Mouse (Mus musculus): Measurements from ENCODE around the gene Fam71e2. TPM values are rescaled to one million over a fixed set of nuclear protein-coding genes. Genes with fewer than 3 reads are reported as not detected.

Fam71e2 gene
- total and polyA plus RNA-seq, 3 experiments = not detected

- peak; percentile 99 for DNase-seq
Observed at GRCm38 (mm10) chr7:4739544-4740275, 31.4 kb downstream of the Fam71e2 start, which contains the start of gene Kmt5c. TSS of gene Kmt5c (plus strand) at chr7:4740115.

DNA sequence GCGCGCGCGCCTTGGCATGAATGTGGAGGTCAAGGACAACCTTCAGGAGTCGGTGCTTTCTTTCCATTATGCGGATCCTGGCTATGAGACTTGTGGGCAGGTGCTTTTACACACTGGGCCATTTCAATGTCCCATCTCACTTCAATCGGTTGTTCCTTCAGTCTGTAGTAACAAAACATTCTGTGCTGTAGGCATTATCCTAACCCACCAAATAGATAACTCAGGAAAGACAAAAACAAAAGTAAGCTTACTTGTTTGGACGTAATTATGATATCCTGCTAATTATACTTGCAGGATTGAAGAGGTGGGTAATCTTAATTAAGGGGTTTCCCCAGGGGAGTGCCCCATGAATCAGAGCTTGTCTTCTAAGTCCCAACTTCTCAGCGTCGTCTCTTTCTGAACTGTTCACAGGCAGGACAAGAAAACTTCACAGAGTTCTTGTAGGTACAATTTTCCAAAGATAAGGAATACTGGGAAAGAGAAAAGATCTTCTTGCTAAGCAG lies 32.0 kb downstream of the Fam71e2 start:
- peak; percentile 26 for DNase-seq

DNA sequence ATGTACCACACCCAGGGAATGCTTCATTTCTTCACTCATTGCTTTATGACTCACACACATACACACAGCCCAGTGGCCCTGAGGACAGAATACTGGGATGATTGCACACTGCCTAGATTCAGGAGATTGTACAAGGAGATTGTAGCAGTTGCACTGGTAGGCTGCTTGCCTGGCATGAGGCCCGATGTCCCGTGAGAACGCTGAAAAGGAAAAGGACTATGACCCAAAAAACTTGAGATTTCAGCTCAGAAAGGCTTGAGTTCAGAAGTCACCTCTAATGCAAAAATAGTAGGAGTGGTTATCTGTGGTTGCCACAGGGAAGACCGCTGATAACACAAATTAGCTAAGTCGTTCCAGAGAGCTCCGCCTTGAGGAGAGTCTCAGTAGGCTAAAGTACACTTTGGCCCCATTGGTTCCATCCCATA lies 38.1 kb downstream of the Fam71e2 start:
- peak; percentile 61 for DNase-seq

DNA sequence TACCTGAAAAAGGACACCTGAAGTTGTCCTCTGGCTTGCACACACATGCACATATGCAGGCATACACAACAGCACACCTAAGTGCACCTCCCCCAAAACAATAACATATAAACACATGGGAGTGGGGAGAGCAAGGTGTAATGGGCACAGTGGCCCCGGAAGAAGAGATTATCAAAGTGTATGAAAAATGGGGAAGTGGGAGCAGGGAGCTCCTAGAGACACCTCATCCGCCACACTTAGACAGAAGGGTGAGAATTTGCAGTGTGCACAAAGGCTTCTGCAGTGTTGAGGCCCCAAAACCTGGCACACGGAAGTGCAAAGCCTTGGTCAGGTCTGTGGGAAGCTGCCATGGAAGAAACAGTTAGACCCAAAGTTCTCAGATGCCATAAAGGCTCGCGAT lies 40.0 kb downstream of the Fam71e2 start:
- DNase-seq = no peak

GRCm38 (mm10) chr7:4725169-4725568 lies 45.9 kb downstream of the Fam71e2 start, which contains the start of gene Tmem150b:
TSS of gene Tmem150b (minus strand) at chr7:4725249.
- no peak for DNase-seq

- DNase-seq = no peak
Observed at GRCm38 (mm10) chr7:4724359-4724758, 46.7 kb downstream of the Fam71e2 start.

DNA sequence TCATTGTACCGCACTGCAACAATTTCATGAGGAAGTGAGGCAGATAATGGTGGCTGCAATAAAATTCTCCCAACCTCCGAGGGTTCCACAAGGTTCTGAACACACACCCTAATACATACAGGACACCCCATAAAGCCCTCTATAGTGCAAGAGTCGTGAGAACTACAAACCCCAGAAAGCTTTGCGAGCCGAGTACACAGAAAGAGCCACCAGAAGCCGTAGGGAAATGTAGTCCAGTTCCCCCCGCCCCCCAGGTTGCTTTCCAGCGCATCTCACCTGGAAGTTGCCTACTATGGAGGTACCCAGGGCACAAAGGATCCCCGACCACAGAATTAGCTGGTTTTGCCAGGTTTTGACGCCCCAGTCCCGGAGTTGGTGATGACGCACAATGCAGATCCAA lies 47.6 kb downstream of the Fam71e2 start:
- no peak for DNase-seq

GRCm38 (mm10) chr7:4719276-4719675 lies 51.8 kb downstream of the Fam71e2 start:
- DNase-seq = no peak

- no peak for DNase-seq
Observed at GRCm38 (mm10) chr7:4716955-4717354, 54.1 kb downstream of the Fam71e2 start.

DNA sequence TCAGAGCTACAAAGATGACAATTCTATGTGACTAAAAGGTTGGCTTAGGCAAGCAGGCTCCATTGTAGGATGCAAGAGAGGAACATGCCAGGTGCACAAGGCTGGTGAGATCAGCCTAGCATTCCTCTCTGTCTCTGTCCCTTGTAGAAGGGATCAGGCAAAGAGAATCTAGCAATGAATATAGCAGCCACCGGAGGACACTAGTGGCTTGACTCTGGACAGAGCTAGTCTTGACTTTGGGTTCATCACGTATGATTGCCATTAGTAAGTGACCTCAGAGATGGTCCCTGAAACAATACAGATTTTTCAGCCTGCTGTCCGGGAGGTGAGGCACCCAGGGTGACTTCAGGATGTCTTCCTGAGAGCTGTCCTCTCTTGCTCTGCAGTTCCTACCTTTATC lies 58.5 kb downstream of the Fam71e2 start:
- DNase-seq = peak; percentile 16

GRCm38 (mm10) chr7:4705098-4705497 lies 66.0 kb downstream of the Fam71e2 start:
- peak; percentile 51 for DNase-seq

Other genes with a start within 250 kb of the Fam71e2 start
Only the 30 nearest of the 31 such genes appear.
- gene Tnni3, start 247.1 kb downstream of the Fam71e2 start, total RNA-seq (2021) = 1 to 10 TPM in 1 of 2 experiments, not detected in 1; 1.7 TPM
- 3.3 and 4.7 TPM in 2 replicates for gene Tnni3, start 247.1 kb downstream of the Fam71e2 start, polyA plus RNA-seq (2012; rRNA removed)
- under 1 TPM; 0.66 to 0.98 TPM for gene Dnaaf3, start 238.8 kb downstream of the Fam71e2 start, total RNA-seq (2021)
- 2.7 and 3.0 TPM in 2 replicates for gene Dnaaf3, start 238.8 kb downstream of the Fam71e2 start, polyA plus RNA-seq (2012; rRNA removed)
- 10 to 100 TPM in 1 of 2 experiments, 1 to 10 TPM in 1; 7.7 to 11.6 TPM for gene Syt5, start 223.8 kb downstream of the Fam71e2 start, total RNA-seq (2021)
- gene Syt5, start 223.8 kb downstream of the Fam71e2 start, polyA plus RNA-seq (2012; rRNA removed) = 4.1 and 5.2 TPM in 2 replicates
- not detected for gene Ptprh, start 167.3 kb downstream of the Fam71e2 start, total RNA-seq (2021)
- not detected in 2 replicates for gene Ptprh, start 167.3 kb downstream of the Fam71e2 start, polyA plus RNA-seq (2012; rRNA removed)
- 1 to 10 TPM; 5.2 to 7.4 TPM for gene Tmem86b, start 139.9 kb downstream of the Fam71e2 start, total RNA-seq (2021)
- gene Tmem86b, start 139.9 kb downstream of the Fam71e2 start, polyA plus RNA-seq (2012; rRNA removed) = 11.6 and 17.8 TPM in 2 replicates
- gene Ppp6r1, start 112.3 kb downstream of the Fam71e2 start, total RNA-seq (2021) = 10 to 100 TPM; 81.8 to 92.3 TPM
- 114 and 134 TPM in 2 replicates for gene Ppp6r1, start 112.3 kb downstream of the Fam71e2 start, polyA plus RNA-seq (2012; rRNA removed)
- 10 to 100 TPM; 38.2 to 50.8 TPM for gene Hspbp1, start 86.2 kb downstream of the Fam71e2 start, total RNA-seq (2021)
- gene Hspbp1, start 86.2 kb downstream of the Fam71e2 start, polyA plus RNA-seq (2012; rRNA removed) = 65.6 and 73.2 TPM in 2 replicates
- 1 to 10 TPM; 3.1 to 6.5 TPM for gene Brsk1, start 80.7 kb downstream of the Fam71e2 start, total RNA-seq (2021)
- gene Brsk1, start 80.7 kb downstream of the Fam71e2 start, polyA plus RNA-seq (2012; rRNA removed) = 8.3 and 9.8 TPM in 2 replicates
- under 1 TPM; 0.40 to 0.55 TPM for gene Tmem150b, start 46.1 kb downstream of the Fam71e2 start, total RNA-seq (2021)
- gene Tmem150b, start 46.1 kb downstream of the Fam71e2 start, polyA plus RNA-seq (2012; rRNA removed) = 0.30 and 0.42 TPM in 2 replicates
- 10 to 100 TPM; 27.9 to 35.2 TPM for gene Kmt5c, start 31.2 kb downstream of the Fam71e2 start, total RNA-seq (2021)
- gene Kmt5c, start 31.2 kb downstream of the Fam71e2 start, polyA plus RNA-seq (2012; rRNA removed) = 162 and 205 TPM in 2 replicates
- 10 to 100 TPM in 1 of 2 experiments, 1 to 10 TPM in 1; 7.4 to 10.4 TPM for gene Cox6b2, start 18.2 kb downstream of the Fam71e2 start, total RNA-seq (2021)
- 7.9 and 13.2 TPM in 2 replicates for gene Cox6b2, start 18.2 kb downstream of the Fam71e2 start, polyA plus RNA-seq (2012; rRNA removed)
- gene Il11, start 11.6 kb upstream of the Fam71e2 start, total RNA-seq (2021) = under 1 TPM in 1 of 2 experiments, not detected in 1; 0.48 TPM
- gene Il11, start 11.6 kb upstream of the Fam71e2 start, polyA plus RNA-seq (2012; rRNA removed) = 0.54 and 0.71 TPM in 2 replicates
- gene Tmem190, start 11.6 kb upstream of the Fam71e2 start, total RNA-seq (2021) = not detected
- not detected in 2 replicates for gene Tmem190, start 11.6 kb upstream of the Fam71e2 start, polyA plus RNA-seq (2012; rRNA removed)
- 10 to 100 TPM; 10.2 to 10.8 TPM for gene Tmem238, start 18.4 kb upstream of the Fam71e2 start, total RNA-seq (2021)
- 144 and 180 TPM in 2 replicates for gene Tmem238, start 18.4 kb upstream of the Fam71e2 start, polyA plus RNA-seq (2012; rRNA removed)
- 1,000 to 10,000 TPM in 1 of 2 experiments, 100 to 1,000 TPM in 1; 958 to 1,234 TPM for gene Rpl28, start 21.6 kb upstream of the Fam71e2 start, total RNA-seq (2021)
- 237 and 255 TPM in 2 replicates for gene Rpl28, start 21.6 kb upstream of the Fam71e2 start, polyA plus RNA-seq (2012; rRNA removed)
- 100 to 1,000 TPM in 1 of 2 experiments, 10 to 100 TPM in 1; 98.1 to 140 TPM for gene Ube2s, start 41.3 kb upstream of the Fam71e2 start, total RNA-seq (2021)
- 148 and 156 TPM in 2 replicates for gene Ube2s, start 41.3 kb upstream of the Fam71e2 start, polyA plus RNA-seq (2012; rRNA removed)
- 1 to 10 TPM; 1.9 TPM for gene Shisa7, start 73.4 kb upstream of the Fam71e2 start, total RNA-seq (2021)
- gene Shisa7, start 73.4 kb upstream of the Fam71e2 start, polyA plus RNA-seq (2012; rRNA removed) = 2.9 and 4.0 TPM in 2 replicates
- gene Isoc2b, start 99.0 kb upstream of the Fam71e2 start, total RNA-seq (2021) = 10 to 100 TPM; 10.9 to 23.8 TPM
- gene Isoc2b, start 99.0 kb upstream of the Fam71e2 start, polyA plus RNA-seq (2012; rRNA removed) = 75.4 and 78.2 TPM in 2 replicates
- 10 to 100 TPM; 35.5 to 43.4 TPM for gene Isoc2a, start 105.9 kb upstream of the Fam71e2 start, total RNA-seq (2021)
- 43.5 and 45.6 TPM in 2 replicates for gene Isoc2a, start 105.9 kb upstream of the Fam71e2 start, polyA plus RNA-seq (2012; rRNA removed)
- gene Gm36210, start 135.2 kb upstream of the Fam71e2 start, total RNA-seq (2021) = under 1 TPM; 0.23 to 0.45 TPM
- gene Gm36210, start 135.2 kb upstream of the Fam71e2 start, polyA plus RNA-seq (2012; rRNA removed) = 0.27 TPM in 1 of 2 replicates, not detected in the other
- 10 to 100 TPM; 15.1 to 19.2 TPM for gene Zfp628, start 143.9 kb upstream of the Fam71e2 start, total RNA-seq (2021)
- gene Zfp628, start 143.9 kb upstream of the Fam71e2 start, polyA plus RNA-seq (2012; rRNA removed) = 35.6 and 41.3 TPM in 2 replicates
- 1 to 10 TPM; 8.4 to 9.2 TPM for gene Nat14, start 150.7 kb upstream of the Fam71e2 start, total RNA-seq (2021)
- gene Nat14, start 150.7 kb upstream of the Fam71e2 start, polyA plus RNA-seq (2012; rRNA removed) = 11.4 and 20.0 TPM in 2 replicates
- 1 to 10 TPM; 2.2 to 2.3 TPM for gene Ssc5d, start 154.5 kb upstream of the Fam71e2 start, total RNA-seq (2021)
- gene Ssc5d, start 154.5 kb upstream of the Fam71e2 start, polyA plus RNA-seq (2012; rRNA removed) = 2.9 and 3.1 TPM in 2 replicates
- 1 to 10 TPM in 1 of 2 experiments, under 1 TPM in 1; 0.32 to 1.0 TPM for gene Sbk2, start 193.1 kb upstream of the Fam71e2 start, total RNA-seq (2021)
- gene Sbk2, start 193.1 kb upstream of the Fam71e2 start, polyA plus RNA-seq (2012; rRNA removed) = 0.52 and 1.4 TPM in 2 replicates
- gene Sbk3, start 199.9 kb upstream of the Fam71e2 start, total RNA-seq (2021) = under 1 TPM; 0.20 to 0.21 TPM
- 0.17 and 0.30 TPM in 2 replicates for gene Sbk3, start 199.9 kb upstream of the Fam71e2 start, polyA plus RNA-seq (2012; rRNA removed)
- gene Zfp579, start 224.9 kb upstream of the Fam71e2 start, total RNA-seq (2021) = 10 to 100 TPM; 18.2 to 21.5 TPM
- gene Zfp579, start 224.9 kb upstream of the Fam71e2 start, polyA plus RNA-seq (2012; rRNA removed) = 74.5 and 94.4 TPM in 2 replicates
- 10 to 100 TPM; 13.0 to 13.8 TPM for gene Zfp524, start 243.1 kb upstream of the Fam71e2 start, total RNA-seq (2021)
- 35.0 and 36.4 TPM in 2 replicates for gene Zfp524, start 243.1 kb upstream of the Fam71e2 start, polyA plus RNA-seq (2012; rRNA removed)
- gene Fiz1, start 243.4 kb upstream of the Fam71e2 start, total RNA-seq (2021) = 10 to 100 TPM; 24.1 to 24.7 TPM
- gene Fiz1, start 243.4 kb upstream of the Fam71e2 start, polyA plus RNA-seq (2012; rRNA removed) = 31.5 and 32.2 TPM in 2 replicates
- not detected for gene Gm44973, start 244.2 kb upstream of the Fam71e2 start, total RNA-seq (2021)
- gene Gm44973, start 244.2 kb upstream of the Fam71e2 start, polyA plus RNA-seq (2012; rRNA removed) = not detected in 2 replicates
- 10 to 100 TPM; 23.7 to 29.7 TPM for gene Zfp865, start 249.1 kb upstream of the Fam71e2 start, total RNA-seq (2021)
- 67.1 and 70.1 TPM in 2 replicates for gene Zfp865, start 249.1 kb upstream of the Fam71e2 start, polyA plus RNA-seq (2012; rRNA removed)

Data from adrenal gland, adult 2 months (tissue).